Mouse (Mus musculus): ENCODE measurements around the gene Cdk2ap2. TPM values are rescaled to one million over a fixed set of nuclear protein-coding genes. Genes with fewer than 3 reads are reported as not detected.
A peak's percentile ranks its signal among the peaks of the same experiment; 100 is the strongest.

Cdk2ap2 gene
- total and polyA plus RNA-seq, 2 experiments from 2014 or later = 46.8 to 67.3 TPM

DNA sequence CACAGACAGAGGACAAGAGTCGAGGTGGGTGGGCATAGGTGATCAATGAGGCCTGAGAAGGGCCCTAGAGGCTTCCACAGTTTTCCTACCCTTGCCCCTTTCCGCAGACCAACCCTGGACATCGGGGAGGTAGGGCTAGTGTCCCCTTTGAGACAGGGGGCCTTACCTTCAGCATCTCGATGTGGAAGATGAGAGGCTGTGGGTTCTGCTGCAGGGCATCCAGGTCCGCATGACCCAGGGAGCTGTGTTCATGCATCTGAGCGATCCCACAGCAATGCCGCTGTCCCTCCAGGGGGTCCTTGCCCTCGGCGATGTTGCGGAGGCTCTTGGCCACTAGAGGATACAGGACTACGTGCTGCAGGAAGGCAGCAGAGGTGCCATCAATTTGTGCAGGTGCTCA lies 18.8 kb downstream of the Cdk2ap2 start:
- no peak overlapping the region for H3K4me2 ChIP-seq (ENCODE audit: low read depth, low read length)
- TF ChIP-seq CTCF (IDR thresholded peaks at IDR 0.05; ENCODE audit: low read depth) (no peak), EP300 (IDR thresholded peaks at IDR 0.05; ENCODE audit: low read depth) (no peak)
- H3K4me3 ChIP-seq (ENCODE audit: low read depth, low read length) = no peak overlapping the region
- H3K4me1 ChIP-seq (ENCODE audit: control insufficient read depth, insufficient read depth) = peaks cover 16% of the 10 kb centered on the region
- peaks cover 53% of the 10 kb centered on the region for H3K36me3 ChIP-seq (replicated peaks; ENCODE audit: control insufficient read depth, insufficient read depth, low read length)
- no peaks in the 10 kb centered on the region for H3K9me3 ChIP-seq (replicated peaks; ENCODE audit: control insufficient read depth, low read length)
- 88% methylated on average over 11 of the region's 11 CpGs for WGBS
- no peak for DNase-seq (ENCODE audit: low spot score)
- no peak overlapping the region for H3K27ac ChIP-seq (ENCODE audit: low read depth)
- H3K9ac ChIP-seq (replicated peaks; ENCODE audit: low read depth, low read length) = no peak overlapping the region
- no peak for ATAC-seq (ENCODE audit: insufficient read depth, low read depth)
- H3K27me3 ChIP-seq (ENCODE audit: control insufficient read depth, insufficient read depth, low read length) = no peaks in the 10 kb centered on the region

DNA sequence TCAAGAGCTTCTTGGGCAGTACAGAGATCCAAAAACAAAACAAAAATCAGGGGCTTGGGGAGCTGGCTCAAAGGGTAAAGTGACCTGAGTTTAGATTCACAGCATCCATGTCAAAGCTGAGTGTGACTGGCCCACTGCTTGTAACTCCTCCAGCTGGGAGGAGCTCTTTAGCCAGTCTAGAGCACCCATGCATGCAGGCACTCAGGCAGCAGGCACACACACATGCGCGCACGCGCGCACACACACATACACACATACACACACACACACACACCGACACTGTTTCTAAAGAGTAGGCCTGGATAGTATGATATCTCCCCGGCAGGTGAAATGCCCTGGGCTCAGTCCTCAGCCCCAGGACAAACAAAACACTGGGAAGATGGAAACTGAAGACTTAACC lies 20.0 kb downstream of the Cdk2ap2 start:
- Histone ChIP-seq H3K36me3 (replicated peaks; ENCODE audit: control insufficient read depth, insufficient read depth, low read length) (peaks cover 44% of the 10 kb centered on the region), H3K27me3 (ENCODE audit: control insufficient read depth, insufficient read depth, low read length) (no peaks in the 10 kb centered on the region), H3K4me1 (ENCODE audit: control insufficient read depth, insufficient read depth) (peaks cover 19% of the 10 kb centered on the region), H3K9me3 (replicated peaks; ENCODE audit: control insufficient read depth, low read length) (no peaks in the 10 kb centered on the region), H3K4me3 (ENCODE audit: low read depth, low read length) (no peak overlapping the region), H3K4me2 (ENCODE audit: low read depth, low read length) (no peak overlapping the region), H3K27ac (ENCODE audit: low read depth) (no peak overlapping the region), H3K9ac (replicated peaks; ENCODE audit: low read depth, low read length) (no peak overlapping the region)
- TF ChIP-seq CTCF (IDR thresholded peaks at IDR 0.05; ENCODE audit: low read depth) (no peak), EP300 (IDR thresholded peaks at IDR 0.05; ENCODE audit: low read depth) (no peak)
- no peak for DNase-seq (ENCODE audit: low spot score)
- no peak for ATAC-seq (ENCODE audit: insufficient read depth, low read depth)
- 97% methylated on average over 7 of the region's 7 CpGs for WGBS

DNA sequence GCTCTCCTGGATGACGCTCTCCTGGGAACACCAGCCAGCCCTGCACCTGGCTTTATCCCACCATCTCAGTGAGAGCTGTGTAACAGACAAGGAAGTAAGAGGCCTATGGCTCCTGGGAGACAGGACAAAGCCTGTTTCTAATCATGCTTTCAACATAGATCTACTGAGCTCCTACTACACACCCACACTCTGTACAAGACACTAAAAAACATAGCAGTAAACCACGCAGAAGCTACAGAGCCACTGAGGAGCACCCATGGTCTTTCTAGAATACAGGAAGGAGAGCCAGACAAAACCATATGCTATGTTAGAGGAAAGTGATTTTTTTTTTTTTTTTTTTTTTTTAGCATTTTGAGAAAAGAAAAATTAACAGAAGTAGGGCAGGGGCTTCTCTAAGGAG lies 21.4 kb downstream of the Cdk2ap2 start:
- no peak for TF ChIP-seq EP300 (IDR thresholded peaks at IDR 0.05; ENCODE audit: low read depth)
- TF ChIP-seq CTCF (IDR thresholded peaks at IDR 0.05; ENCODE audit: low read depth) = no peak
- no peak overlapping the region for H3K4me2 ChIP-seq (ENCODE audit: low read depth, low read length)
- H3K9me3 ChIP-seq (replicated peaks; ENCODE audit: control insufficient read depth, low read length) = no peaks in the 10 kb centered on the region
- WGBS = 92% methylated on average over 2 of the region's 2 CpGs
- H3K4me3 ChIP-seq (ENCODE audit: low read depth, low read length) = no peak overlapping the region
- H3K4me1 ChIP-seq (ENCODE audit: control insufficient read depth, insufficient read depth) = peaks cover 13% of the 10 kb centered on the region
- H3K27me3 ChIP-seq (ENCODE audit: control insufficient read depth, insufficient read depth, low read length) = no peaks in the 10 kb centered on the region
- no peak overlapping the region for H3K9ac ChIP-seq (replicated peaks; ENCODE audit: low read depth, low read length)
- peaks cover 35% of the 10 kb centered on the region for H3K36me3 ChIP-seq (replicated peaks; ENCODE audit: control insufficient read depth, insufficient read depth, low read length)
- H3K27ac ChIP-seq (ENCODE audit: low read depth) = no peak overlapping the region
- ATAC-seq (ENCODE audit: insufficient read depth, low read depth) (no peak), DNase-seq (ENCODE audit: low spot score) (no peak)

DNA sequence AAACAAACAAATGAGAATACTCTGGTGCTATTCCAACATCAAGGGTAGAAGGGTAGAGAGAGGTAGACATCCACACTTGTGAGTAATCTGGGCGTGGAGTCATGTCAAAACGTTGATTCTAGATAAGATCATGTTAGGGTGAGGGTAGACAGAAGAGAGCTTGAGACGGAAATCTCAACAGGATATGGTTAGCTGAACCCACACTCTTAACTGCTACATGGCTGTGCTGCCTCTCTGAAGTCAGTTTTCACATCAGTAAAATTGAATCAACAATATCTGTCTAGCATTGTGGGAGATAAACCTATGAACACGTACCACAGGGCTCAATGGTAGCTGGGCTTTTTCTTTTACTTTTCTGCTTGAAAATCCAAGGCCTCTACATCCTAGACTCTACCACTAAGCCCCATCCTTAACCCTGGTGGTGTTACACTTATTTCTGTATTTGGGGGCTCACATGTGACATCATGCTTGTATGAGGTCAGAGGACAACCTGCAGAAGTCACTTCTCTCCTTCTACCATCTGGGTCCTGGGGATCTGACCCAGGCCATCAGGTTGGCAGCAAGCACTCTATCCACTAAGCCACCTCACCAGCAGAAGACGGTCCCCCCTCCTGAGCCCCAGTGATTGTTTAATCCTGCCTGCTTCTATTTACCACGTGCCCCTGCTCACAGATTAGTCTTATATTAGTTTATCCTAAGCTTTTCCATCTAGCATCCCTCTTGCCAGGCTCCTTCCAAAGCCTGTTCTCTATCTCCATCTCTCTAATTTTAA lies 22.9 kb downstream of the Cdk2ap2 start:
- Histone ChIP-seq H3K4me2 (ENCODE audit: low read depth, low read length) (no peak overlapping the region), H3K4me1 (ENCODE audit: control insufficient read depth, insufficient read depth) (peaks cover 9% of the 10 kb centered on the region; the same call in 1 of the 2 replicates), H3K27ac (ENCODE audit: low read depth) (no peak overlapping the region), H3K9ac (replicated peaks; ENCODE audit: low read depth, low read length) (no peak overlapping the region), H3K27me3 (ENCODE audit: control insufficient read depth, insufficient read depth, low read length) (no peaks in the 10 kb centered on the region), H3K9me3 (replicated peaks; ENCODE audit: control insufficient read depth, low read length) (no peaks in the 10 kb centered on the region), H3K36me3 (replicated peaks; ENCODE audit: control insufficient read depth, insufficient read depth, low read length) (peaks cover 27% of the 10 kb centered on the region), H3K4me3 (ENCODE audit: low read depth, low read length) (no peak overlapping the region)
- 77% methylated on average over 6 of the region's 6 CpGs for WGBS
- no peak for ATAC-seq (ENCODE audit: insufficient read depth, low read depth)
- TF ChIP-seq CTCF (IDR thresholded peaks at IDR 0.05; ENCODE audit: low read depth) (no peak), EP300 (IDR thresholded peaks at IDR 0.05; ENCODE audit: low read depth) (no peak)
- DNase-seq (ENCODE audit: low spot score) = no peak

DNA sequence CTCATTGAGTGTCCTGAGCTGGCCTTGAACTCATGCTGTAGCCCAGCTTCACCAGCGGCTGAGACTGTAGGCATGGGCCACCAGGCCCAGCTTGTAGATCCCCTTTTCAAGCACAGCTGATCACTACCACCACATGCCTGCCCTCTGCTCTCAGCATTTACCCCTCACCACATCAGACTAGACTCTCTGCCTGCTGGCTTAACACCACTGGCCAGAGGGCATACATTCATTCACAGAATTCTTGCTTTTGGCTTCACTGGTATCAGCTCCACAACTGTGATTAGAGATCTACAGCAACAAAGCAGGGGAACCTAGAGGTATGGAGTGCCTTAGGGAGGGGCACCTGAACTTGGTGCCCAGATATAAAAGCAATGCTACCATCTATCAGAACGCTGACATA lies 23.5 kb downstream of the Cdk2ap2 start:
- Histone ChIP-seq H3K36me3 (replicated peaks; ENCODE audit: control insufficient read depth, insufficient read depth, low read length) (peaks cover 21% of the 10 kb centered on the region), H3K4me2 (ENCODE audit: low read depth, low read length) (peak overlapping the region; percentile 57), H3K4me3 (ENCODE audit: low read depth, low read length) (no peak overlapping the region), H3K9ac (replicated peaks; ENCODE audit: low read depth, low read length) (no peak overlapping the region), H3K27ac (ENCODE audit: low read depth) (no peak overlapping the region), H3K27me3 (ENCODE audit: control insufficient read depth, insufficient read depth, low read length) (no peaks in the 10 kb centered on the region), H3K4me1 (ENCODE audit: control insufficient read depth, insufficient read depth) (peaks cover 9% of the 10 kb centered on the region; the same call in 1 of the 2 replicates), H3K9me3 (replicated peaks; ENCODE audit: control insufficient read depth, low read length) (no peaks in the 10 kb centered on the region)
- TF ChIP-seq EP300 (IDR thresholded peaks at IDR 0.05; ENCODE audit: low read depth) (no peak), CTCF (IDR thresholded peaks at IDR 0.05; ENCODE audit: low read depth) (no peak)
- DNase-seq (ENCODE audit: low spot score) = no peak
- WGBS = 87% methylated on average over 2 of the region's 2 CpGs
- no peak for ATAC-seq (ENCODE audit: insufficient read depth, low read depth)

Measured in heart, postnatal 0 days (tissue).